Mouse (Mus musculus): ENCODE measurements around the gene Rnf216.

DNA sequence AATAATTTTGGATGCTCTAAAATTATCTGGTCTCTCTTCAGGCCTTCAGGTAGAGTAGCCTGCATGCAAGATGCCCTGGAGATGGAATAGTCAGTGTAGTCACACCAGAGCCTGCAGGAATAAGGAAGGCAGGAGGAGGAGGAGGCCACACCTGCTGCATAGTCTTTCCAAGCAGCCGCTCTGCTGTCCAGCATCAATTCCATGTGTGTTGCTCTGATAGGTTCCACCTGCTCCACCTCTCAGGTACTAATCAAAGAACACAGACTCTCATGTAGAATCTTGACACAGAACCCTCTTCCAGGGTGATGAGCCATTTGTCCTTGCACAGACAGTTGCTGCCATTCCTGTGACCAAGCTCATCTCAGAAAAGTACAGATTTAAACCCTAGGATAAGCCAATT, 52.8 kb downstream of the Rnf216 start:
- TF ChIP-seq CTCF (IDR thresholded peaks at IDR 0.05; ENCODE audit: control insufficient read depth, insufficient read depth, insufficient read length) (no peak), MYOD1 (IDR thresholded peaks at IDR 0.05; ENCODE audit: control insufficient read depth, insufficient read length, low read depth) (no peak)

Data from C2C12 (cell line).